Mouse (Mus musculus) forebrain, embryonic 15.5 days (tissue): Measurements from ENCODE around the gene Zfp207. TPM values are rescaled to one million over a fixed set of nuclear protein-coding genes. Genes with fewer than 3 reads are reported as not detected.
"Not testable (repeated sequence)": the region's sequence is repeated elsewhere in the genome, so short reads cannot be mapped to it uniquely, and the experiment has no call there.

Experiments used
- ATAC-seq: fragments of 200-750 bp; cut with Nextera tagmentation; replicated peaks from 2 replicates; pipeline ENCODE4 v1.8.0; 2017; ENCODE audit warnings: mild to moderate bottlenecking, moderate TSS enrichment, moderate library complexity
- H3K27ac ChIP-seq: fragments of 300-500 bp; sonication (generic); replicated peaks from 2 replicates; pipeline ENCODE4 v1.5.1; 2015; ENCODE audit warnings: mild to moderate bottlenecking, inconsistent platforms
- H3K27me3 ChIP-seq: fragments of 300-500 bp; sonication (generic); 2 replicates; pipeline ENCODE4 v1.6.1; 2015; ENCODE audit warnings: inconsistent platforms
- H3K36me3 ChIP-seq: fragments of 300-500 bp; sonication (generic); 2 replicates; pipeline ENCODE4 v1.6.1; 2015; ENCODE audit warnings: mild to moderate bottlenecking, inconsistent platforms
- H3K4me1 ChIP-seq: fragments of 300-500 bp; sonication (generic); 2 replicates; pipeline ENCODE4 v1.6.1; 2015; ENCODE audit warnings: inconsistent platforms
- H3K4me2 ChIP-seq: fragments of 300-500 bp; sonication (generic); replicated peaks from 2 replicates; pipeline ENCODE4 v1.6.1; 2015; ENCODE audit warnings: mild to moderate bottlenecking, inconsistent platforms
- H3K4me3 ChIP-seq: fragments of 300-500 bp; sonication (generic); 2 replicates; pipeline ENCODE4 v1.5.1; 2015; ENCODE audit warnings: mild to moderate bottlenecking, inconsistent platforms
- H3K9ac ChIP-seq: fragments of 300-500 bp; sonication (generic); replicated peaks from 2 replicates; pipeline ENCODE4 v1.6.1; 2015; ENCODE audit warnings: mild to moderate bottlenecking, inconsistent platforms
- H3K9me3 ChIP-seq: fragments of 300-500 bp; sonication (generic); 2 replicates; pipeline ENCODE4 v1.6.1; 2016; ENCODE audit warnings: inconsistent platforms
- WGBS: fragments of 180-500 bp; shearing (Covaris S2); methylation state at CpG from one replicate; pipeline ENCODE4 v1.1.7; 2015; ENCODE audit warnings: mixed read lengths; 5-methylcytosine and 5-hydroxymethylcytosine counted together
- polyA plus RNA-seq: library from polyadenylated mRNA; unstranded; fragments of >200 nt; fragmentation: Nextera tagmentation; extraction: Ambion mirVana; gene quantifications from 2 replicates; pipeline ENCODE4 v1.2.1, GENCODE M21; 2015

The Zfp207 gene
- polyA plus RNA-seq, 1 experiment from 2014 or later: 231 TPM

DNA sequence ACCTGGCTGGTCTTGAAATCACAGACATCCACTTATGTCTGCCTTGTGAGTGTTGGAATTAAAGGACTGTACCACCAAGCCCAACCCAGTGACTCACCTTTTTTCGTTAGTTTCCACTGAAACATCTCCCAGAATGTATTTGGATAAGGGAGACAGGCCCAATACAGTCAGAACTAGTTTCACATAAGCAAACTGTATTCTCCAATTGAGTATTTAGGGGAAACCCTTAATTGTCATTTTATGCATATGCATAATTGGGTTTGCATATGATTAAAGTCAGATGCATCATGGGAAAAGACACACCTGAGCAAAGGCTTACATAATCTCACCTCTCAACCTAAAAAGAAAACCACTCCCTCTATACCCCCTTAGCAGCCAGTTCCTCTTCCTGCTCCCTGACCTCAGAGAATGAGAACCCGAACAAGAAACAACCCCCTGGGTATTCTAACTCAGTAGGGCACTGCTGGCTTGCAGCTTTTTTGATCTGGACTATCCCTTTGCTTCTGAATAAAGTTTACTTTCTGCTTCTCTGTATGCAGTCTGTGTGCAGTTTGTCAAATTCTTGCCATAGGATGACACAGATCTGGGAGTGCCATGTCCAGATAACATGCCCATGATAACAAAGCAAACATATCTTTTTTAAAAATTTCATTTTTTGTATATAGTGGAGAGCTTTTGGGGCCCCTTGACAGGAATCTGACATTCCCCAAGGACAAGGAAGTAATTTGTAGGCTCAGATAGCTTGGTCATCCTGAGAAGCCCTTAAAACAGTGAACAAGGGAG is 37.3 kb downstream of the Zfp207 start:
- Histone ChIP-seq H3K27ac (no peak overlapping the region), H3K27me3 (no peaks in the 10 kb centered on the region), H3K4me1 (no peaks in the 10 kb centered on the region), H3K9ac (no peak overlapping the region), H3K4me3 (no peak overlapping the region), H3K9me3 (no peaks in the 10 kb centered on the region), H3K4me2 (no peak overlapping the region), H3K36me3 (peaks cover 13% of the 10 kb centered on the region)
- 75% methylated on average over 2 of the region's 2 CpGs for WGBS
- ATAC-seq: no peak

DNA sequence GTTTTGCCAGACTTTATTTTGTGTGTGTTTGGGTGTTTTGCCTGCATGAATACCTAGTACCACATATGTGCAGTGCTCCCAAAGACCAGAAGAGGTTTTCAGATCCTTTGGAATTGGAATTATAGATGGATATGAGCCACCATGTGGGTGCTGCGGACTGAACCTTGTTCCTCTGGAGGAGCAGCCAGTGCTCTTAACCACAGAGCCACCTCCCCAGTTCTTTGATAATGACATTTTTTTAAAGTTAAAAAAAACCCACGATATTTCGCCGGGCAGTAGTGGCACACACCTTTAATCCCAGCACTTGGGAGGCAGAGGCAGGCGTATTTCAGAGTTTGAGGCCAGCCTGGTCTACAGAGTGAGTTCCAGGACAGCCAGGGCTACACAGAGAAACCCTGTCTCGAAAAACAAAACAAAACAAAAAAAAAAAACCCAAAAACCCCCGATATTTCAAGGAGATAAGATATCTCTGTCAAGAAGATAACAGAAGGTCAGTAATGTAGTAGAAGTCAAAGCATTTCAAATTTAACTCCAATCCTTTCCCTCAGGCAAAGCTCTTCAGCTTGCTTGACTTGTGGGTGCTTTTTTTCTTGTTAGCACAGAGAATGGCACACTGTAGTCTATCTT is 38.5 kb downstream of the Zfp207 start:
- no peak overlapping the region for H3K4me2 ChIP-seq
- no peak overlapping the region for H3K9ac ChIP-seq
- 86% methylated on average over 7 of the region's 7 CpGs for WGBS
- H3K4me1 ChIP-seq: no peaks in the 10 kb centered on the region
- H3K27me3 ChIP-seq: no peaks in the 10 kb centered on the region
- peaks cover 8% of the 10 kb centered on the region for H3K36me3 ChIP-seq
- H3K4me3 ChIP-seq: no peak overlapping the region
- ATAC-seq: no peak
- H3K27ac ChIP-seq: no peak overlapping the region
- no peaks in the 10 kb centered on the region for H3K9me3 ChIP-seq

DNA sequence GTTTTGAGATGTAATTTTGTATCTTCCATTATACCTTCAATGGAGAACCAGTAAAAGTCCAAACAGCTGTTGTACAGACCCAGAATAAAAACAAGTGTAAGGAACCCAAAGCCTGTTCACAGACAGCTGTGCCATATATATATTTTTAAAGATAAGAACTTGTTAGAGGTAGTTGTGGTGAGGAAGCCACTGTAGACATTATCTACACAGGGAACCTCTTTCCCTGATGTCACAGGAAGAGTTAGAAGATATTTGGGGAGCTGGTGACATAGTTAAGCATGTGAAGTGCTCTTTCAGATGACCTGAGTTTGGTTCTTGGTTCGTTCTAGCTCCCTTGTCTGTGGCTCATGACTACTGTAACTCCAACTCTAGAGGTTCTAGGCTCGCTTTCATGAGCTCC is 41.6 kb downstream of the Zfp207 start:
- Histone ChIP-seq H3K27ac (no peak overlapping the region), H3K9me3 (no peaks in the 10 kb centered on the region), H3K27me3 (no peaks in the 10 kb centered on the region), H3K4me2 (no peak overlapping the region), H3K4me3 (no peak overlapping the region), H3K4me1 (peaks cover 8% of the 10 kb centered on the region), H3K36me3 (no peaks in the 10 kb centered on the region), H3K9ac (no peak overlapping the region)
- WGBS: 89% methylated on average over 2 of the region's 2 CpGs
- ATAC-seq: no peak

DNA sequence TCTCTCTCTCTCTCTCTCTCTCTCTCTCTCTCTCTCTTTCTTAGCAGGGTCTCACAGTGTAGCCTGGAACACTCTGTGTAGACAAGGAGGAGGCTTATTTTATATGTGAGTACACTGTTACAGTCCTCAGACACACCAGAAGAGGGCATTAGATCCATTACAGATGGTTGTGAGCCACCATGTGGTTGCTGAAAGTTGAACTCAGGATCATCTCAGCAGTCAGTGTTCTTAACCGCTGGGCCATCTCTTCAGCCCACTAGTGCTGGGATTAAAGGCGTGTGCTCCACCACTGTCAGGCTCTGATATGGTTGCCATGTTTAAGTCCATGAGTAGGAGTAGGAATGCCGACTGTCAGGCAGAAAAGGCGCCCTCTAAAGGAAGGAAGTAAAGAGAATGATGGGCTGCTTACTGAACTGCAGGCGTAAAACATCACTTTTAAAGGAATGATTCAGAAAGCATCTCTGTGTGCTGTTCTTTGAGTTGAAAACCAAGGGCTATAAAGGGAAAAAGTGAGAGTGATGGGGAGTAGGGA is 42.2 kb downstream of the Zfp207 start:
- Histone ChIP-seq H3K36me3 (no peaks in the 10 kb centered on the region), H3K9ac (no peak overlapping the region), H3K4me1 (peaks cover 13% of the 10 kb centered on the region), H3K9me3 (no peaks in the 10 kb centered on the region), H3K4me3 (no peak overlapping the region), H3K27ac (no peak overlapping the region), H3K4me2 (no peak overlapping the region), H3K27me3 (no peaks in the 10 kb centered on the region)
- WGBS: 65% methylated on average over 5 of the region's 5 CpGs
- ATAC-seq: no peak

DNA sequence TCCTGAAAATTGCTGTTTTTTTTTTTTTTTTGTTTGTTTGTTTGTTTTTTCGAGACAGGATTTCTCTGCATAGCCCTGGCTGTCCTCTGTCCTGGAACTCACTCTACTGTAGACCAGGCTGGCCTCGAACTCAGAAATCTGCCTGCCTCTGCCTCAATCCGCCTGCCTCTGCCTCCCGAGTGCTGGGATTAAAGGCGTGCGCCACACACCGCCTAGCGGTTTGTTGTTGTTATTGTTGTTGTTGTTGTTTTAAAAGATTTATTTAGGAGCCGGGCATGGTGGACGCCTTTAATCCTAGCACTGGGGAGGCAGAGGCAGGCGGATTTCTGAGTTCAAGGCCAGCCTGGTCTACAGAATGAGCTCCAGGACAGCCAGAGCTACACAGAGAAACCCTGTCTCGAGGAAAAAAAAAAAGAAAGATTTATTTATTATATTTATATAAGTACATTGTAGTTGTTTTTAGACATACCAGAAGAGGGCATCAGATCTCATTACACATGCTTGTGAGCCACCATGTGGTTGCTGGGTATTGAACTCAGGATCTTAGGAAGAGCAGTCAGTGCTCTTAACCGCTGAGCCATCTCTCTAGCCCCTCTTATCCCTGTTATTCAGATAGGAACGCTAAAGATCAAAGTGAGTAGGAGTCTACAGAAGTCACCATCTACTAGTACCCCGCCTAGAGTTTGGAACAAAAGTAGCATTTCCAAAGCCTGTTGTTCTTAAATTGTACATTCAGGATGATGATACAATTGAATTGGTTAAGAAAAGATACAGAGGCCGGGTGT is 43.1 kb downstream of the Zfp207 start:
- not testable (repeated sequence) for H3K4me3 ChIP-seq, H3K9me3 ChIP-seq, H3K4me2 ChIP-seq, H3K9ac ChIP-seq, H3K27ac ChIP-seq, H3K27me3 ChIP-seq, H3K36me3 ChIP-seq, ATAC-seq
- WGBS: 84% methylated on average over 16 of the region's 16 CpGs
- peaks cover 15% of the 10 kb centered on the region for H3K4me1 ChIP-seq

DNA sequence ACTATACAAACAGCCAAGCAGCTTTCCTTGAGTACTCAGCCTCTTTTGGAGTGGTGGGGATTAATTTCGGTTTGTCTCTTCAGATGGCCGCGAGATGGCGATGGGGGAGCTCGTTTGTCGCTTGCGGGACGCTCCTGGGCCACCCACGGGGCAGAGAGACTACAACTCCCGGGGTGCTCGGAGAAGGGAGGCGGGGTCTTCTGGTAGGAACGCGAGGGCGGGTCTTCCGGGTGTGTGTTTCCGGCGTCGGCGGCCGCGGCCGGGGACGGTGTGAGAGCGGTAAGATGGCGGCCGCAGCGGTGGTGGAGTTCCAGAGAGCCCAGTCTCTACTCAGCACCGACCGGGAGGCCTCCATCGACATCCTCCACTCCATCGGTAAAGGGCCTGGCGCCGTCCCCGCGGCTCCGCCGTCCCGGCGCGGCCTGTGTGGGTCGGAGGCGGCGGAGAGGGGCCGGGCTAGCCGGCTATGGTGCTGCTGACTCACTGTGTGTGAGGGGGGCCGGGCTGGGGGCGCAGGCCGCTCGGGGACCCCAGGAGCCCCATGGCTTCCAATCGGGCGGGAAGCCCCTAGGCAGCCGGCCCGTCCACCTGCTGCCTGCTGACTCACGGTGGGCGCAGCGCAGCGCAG is 45.4 kb downstream of the Zfp207 start, which contains the start of gene Psmd11:
Gene Psmd11, plus strand, starts transcription at position 235 of the 628 bp plus-strand sequence.
- peak within 1 kb of the TSS; percentile 82 for H3K4me2 ChIP-seq
- WGBS: under 1% methylated on average over 57 of the region's 58 CpGs

DNA sequence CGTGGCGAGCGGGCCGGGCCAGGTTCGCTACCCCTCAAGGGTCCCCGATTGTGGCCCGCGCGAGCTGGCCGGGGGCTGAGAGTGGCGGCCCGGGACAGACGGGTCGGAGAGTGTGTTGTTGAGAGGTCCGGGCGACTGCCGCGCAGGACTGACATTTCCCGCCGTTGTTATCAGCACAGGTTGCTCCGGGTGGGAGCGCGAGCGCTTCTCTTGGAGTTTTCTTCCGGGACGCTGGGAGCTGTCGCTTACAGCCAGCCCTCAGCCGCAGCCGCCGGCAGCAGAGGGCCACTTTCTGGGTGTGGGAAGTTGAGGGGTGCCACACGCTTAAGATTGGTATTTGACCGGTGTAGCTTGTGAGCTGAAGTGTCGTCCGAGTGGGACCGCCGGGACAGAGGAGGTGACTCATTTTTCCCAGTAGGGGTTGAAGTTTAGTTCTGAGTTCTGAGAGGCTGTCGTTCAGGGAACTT is 46.0 kb downstream of the Zfp207 start:
- Histone ChIP-seq H3K4me3 (peak overlapping the region; percentile 79), H3K9me3 (no peaks in the 10 kb centered on the region), H3K27ac (peak overlapping the region; percentile 85), H3K9ac (peak overlapping the region; percentile 89), H3K36me3 (peaks cover 19% of the 10 kb centered on the region), H3K4me1 (peaks cover 15% of the 10 kb centered on the region), H3K4me2 (peak overlapping the region; percentile 82), H3K27me3 (no peaks in the 10 kb centered on the region)
- under 1% methylated on average over 36 of the region's 37 CpGs for WGBS
- no peak; the same call in 1 of the 2 replicates for ATAC-seq

More for the DNA sequence above, 45.4 kb downstream of the Zfp207 start, which contains the start of gene Psmd11:
- peak; percentile 100 for ATAC-seq
- H3K4me1 ChIP-seq: peaks cover 15% of the 10 kb centered on the region
- peak within 1 kb of the TSS; percentile 85 for H3K27ac ChIP-seq
- peak within 1 kb of the TSS; percentile 79 for H3K4me3 ChIP-seq
- no peaks in the 10 kb centered on the region for H3K9me3 ChIP-seq
- H3K9ac ChIP-seq: peak within 1 kb of the TSS; percentile 89
- no peaks in the 10 kb centered on the region for H3K27me3 ChIP-seq
- peaks cover 17% of the 10 kb centered on the region for H3K36me3 ChIP-seq

DNA sequence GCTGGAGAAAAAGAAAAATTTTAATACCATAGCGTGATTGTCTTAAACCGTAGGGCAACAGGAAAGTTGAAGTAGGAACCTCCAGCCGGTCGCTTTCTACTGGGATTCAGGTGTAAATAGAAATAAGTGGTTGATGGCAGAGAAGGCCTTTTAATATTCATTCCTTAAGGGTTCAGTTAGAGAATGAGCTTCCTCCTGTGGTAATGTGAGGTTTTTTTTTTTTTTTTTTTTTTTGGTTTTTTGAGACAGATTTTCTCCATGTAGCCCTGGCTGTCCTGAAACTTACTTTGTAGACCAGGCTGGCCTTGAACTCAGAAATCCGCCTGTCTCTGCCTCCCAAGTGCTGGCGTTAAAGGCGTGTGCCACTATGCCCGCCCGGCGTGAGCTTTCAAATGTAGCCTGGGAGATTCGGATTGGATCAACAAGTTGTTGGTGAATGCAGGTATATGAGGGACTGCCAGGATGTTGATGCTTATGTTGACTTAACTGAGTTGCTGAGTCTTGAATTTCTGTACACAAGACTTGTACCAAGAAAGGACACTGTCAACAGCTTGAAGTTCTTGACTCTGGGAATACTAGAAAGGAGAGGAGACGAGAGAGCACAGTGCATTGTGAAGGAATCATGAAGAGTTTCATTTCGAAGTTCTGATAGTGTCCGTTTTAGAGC is 46.6 kb downstream of the Zfp207 start:
- H3K4me3 ChIP-seq: peak overlapping the region; percentile 79
- H3K36me3 ChIP-seq: peaks cover 22% of the 10 kb centered on the region
- 61% methylated on average over 14 of the region's 14 CpGs for WGBS
- H3K27me3 ChIP-seq: no peaks in the 10 kb centered on the region
- peak overlapping the region; percentile 82 for H3K4me2 ChIP-seq
- no peak overlapping the region for H3K27ac ChIP-seq
- H3K4me1 ChIP-seq: peaks cover 15% of the 10 kb centered on the region
- H3K9me3 ChIP-seq: no peaks in the 10 kb centered on the region
- no peak for ATAC-seq
- H3K9ac ChIP-seq: peak overlapping the region; percentile 89

DNA sequence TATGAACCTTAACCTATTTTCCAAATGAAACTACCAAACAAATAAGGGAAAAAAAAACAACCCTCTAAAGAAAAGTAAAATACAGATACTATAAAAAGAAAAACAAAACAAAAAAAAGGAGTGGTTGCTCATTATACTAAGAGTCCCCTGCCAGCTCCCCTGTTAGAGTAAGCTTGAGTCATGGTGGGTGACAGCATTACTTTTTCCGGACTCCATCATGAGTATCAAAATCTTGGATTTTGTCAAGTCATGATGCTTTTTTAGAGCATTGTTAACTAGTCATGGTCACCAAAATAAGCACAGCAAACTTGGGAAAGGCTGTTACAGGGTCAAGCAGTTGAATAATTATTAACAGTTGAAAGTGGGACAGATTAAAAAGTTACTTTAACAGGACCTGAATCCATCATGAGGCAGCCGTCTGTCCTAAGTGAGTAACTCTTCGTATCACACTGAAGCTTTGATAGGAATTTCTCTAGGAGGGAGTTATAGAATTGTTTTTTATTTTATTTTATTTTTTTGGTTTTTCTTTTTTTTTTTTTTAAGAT is 47.4 kb downstream of the Zfp207 start:
- WGBS: 94% methylated on average over 3 of the region's 3 CpGs
- Histone ChIP-seq H3K27ac (no peak overlapping the region), H3K36me3 (peaks cover 23% of the 10 kb centered on the region), H3K4me1 (peaks cover 15% of the 10 kb centered on the region), H3K4me3 (no peak overlapping the region), H3K9ac (no peak overlapping the region), H3K27me3 (no peaks in the 10 kb centered on the region), H3K9me3 (no peaks in the 10 kb centered on the region), H3K4me2 (no peak overlapping the region)
- ATAC-seq: no peak

DNA sequence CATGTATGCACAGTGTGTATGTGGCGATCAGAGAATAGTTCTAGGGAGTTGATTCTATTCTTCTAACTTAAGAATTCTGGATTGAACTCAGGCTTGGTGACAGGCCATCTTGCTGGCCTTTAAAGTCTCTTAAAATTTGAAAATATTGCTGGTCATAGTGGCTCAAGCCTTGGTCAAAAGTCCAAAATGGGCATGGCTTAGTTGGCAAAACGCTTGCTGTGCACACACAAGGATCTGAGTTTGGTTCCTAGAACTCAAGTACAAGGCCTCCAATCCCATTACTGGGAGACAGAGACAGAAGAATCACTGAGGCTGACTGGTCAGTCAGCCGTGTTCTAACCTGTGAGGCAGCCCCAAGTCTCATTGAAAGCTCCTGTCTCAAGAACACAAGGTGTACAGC is 63.8 kb downstream of the Zfp207 start:
- no peak for ATAC-seq
- H3K4me2 ChIP-seq: no peak overlapping the region
- no peaks in the 10 kb centered on the region for H3K4me1 ChIP-seq
- no peak overlapping the region for H3K27ac ChIP-seq
- no peak overlapping the region for H3K9ac ChIP-seq
- no peaks in the 10 kb centered on the region for H3K27me3 ChIP-seq
- 92% methylated on average over 3 of the region's 3 CpGs for WGBS
- no peak overlapping the region for H3K4me3 ChIP-seq
- H3K9me3 ChIP-seq: no peaks in the 10 kb centered on the region
- H3K36me3 ChIP-seq: peaks cover 68% of the 10 kb centered on the region

DNA sequence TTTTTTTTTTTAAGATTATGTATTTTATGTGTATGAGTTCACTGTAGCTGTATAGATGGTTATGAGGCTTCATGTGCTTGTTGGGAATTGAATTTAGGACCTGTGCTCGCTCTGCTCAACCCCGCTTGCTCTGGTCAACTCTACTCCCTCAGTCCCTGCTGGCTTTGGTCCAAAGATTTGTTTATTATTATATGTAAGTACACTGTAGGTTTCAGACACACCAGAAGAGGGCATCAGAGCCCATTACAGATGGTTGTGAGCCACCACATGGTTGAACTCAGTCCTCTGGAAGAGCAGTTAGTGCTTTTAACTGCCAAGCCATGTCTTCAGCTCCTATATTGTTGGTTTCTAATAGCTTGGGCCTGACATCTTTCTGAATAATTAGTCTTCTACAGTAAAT is 66.8 kb downstream of the Zfp207 start:
- WGBS: 95% methylated on average over 2 of the region's 2 CpGs
- peaks cover 61% of the 10 kb centered on the region for H3K36me3 ChIP-seq

More for the DNA sequence above, 66.8 kb downstream of the Zfp207 start:
- H3K27ac ChIP-seq: no peak overlapping the region
- no peaks in the 10 kb centered on the region for H3K9me3 ChIP-seq
- no peaks in the 10 kb centered on the region for H3K4me1 ChIP-seq
- ATAC-seq: no peak
- no peak overlapping the region for H3K9ac ChIP-seq
- no peak overlapping the region for H3K4me3 ChIP-seq
- no peaks in the 10 kb centered on the region for H3K27me3 ChIP-seq
- H3K4me2 ChIP-seq: no peak overlapping the region
